Mouse (Mus musculus) liver, adult 2 months (tissue): ENCODE measurements around the gene Limd1.

Source experiments
- CTCF ChIP-seq: fragments of 200-500 bp; IDR thresholded peaks from 2 replicates; pipeline ENCODE4 v1.5.1; 2011; ENCODE audit warnings: low read depth, low read length, control low read depth
- POLR2A ChIP-seq: fragments of 200-500 bp; IDR thresholded peaks from 2 replicates; pipeline ENCODE4 v1.6.1; 2011; ENCODE audit warnings: low read length, control low read depth; ENCODE audit not compliant: insufficient read depth; ENCODE audit errors: extremely low read depth

DNA sequence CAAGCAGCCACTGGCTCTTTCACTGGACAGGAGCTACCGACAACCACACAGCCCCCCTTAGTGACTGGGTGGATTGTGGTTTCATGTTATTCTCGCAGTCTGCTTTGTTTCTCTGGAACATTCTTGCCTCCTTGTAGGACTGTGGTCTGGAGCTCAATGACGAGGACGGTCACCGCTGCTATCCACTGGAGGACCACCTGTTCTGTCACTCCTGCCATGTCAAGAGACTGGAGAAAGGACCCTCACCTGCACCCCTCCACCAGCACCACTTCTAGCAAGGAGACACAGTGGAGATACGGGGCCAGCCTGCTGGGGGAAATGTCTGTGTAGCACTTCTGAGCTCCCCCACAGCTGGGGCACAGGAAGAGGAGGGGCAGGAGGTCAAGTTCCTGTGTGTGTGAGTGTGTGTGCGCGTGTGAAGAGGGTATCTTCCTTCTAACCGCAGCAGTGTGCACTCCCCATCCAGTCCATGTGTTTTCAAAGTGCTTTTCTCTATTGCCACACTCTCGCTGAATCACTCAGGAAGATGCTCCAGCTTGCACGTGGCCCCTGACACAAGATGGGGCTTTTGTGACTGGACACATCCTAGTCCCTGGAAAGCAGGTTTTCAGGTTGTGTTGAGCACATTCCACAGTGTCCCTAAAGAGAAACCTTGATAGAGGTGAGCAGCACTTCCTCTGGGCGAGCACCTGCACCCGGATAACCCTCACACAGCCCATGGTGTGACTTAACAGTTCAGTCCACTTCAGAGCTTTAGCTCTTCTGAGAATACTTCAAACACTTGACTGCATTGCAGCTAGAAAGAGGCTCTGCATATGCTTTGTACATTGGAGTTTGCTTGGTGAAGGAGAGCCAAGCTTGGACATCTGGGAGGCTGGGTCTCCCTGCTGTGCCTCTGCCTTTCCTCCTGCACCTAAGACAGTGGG, 40.7 kb downstream of the Limd1 start:
- no peak for TF ChIP-seq POLR2A
- no peak for TF ChIP-seq CTCF
